Mouse (Mus musculus): Measurements from ENCODE around the gene Ndufv2.
"Not testable (repeated sequence)": the region's sequence is repeated elsewhere in the genome, so short reads cannot be mapped to it uniquely, and the experiment has no call there.

Ndufv2 gene

GRCm38 (mm10) chr17:66091392-66091791 lies 10.0 kb downstream of the Ndufv2 start:
- in situ Hi-C loops (cut with MboI, MseI), result no loop called here

- in situ Hi-C loops (cut with MboI, MseI), result no loop called here
These were observed 11.1 kb downstream of the Ndufv2 start for GRCm38 (mm10) chr17:66090251-66090650.

- in situ Hi-C loops (cut with MboI, MseI), result no loop called here
These were observed 16.3 kb downstream of the Ndufv2 start for GRCm38 (mm10) chr17:66085038-66085437.

- in situ Hi-C loops (cut with MboI, MseI), result no loop called here
These were observed 16.9 kb downstream of the Ndufv2 start for GRCm38 (mm10) chr17:66084486-66084885.

GRCm38 (mm10) chr17:66077437-66077850 lies 23.9 kb downstream of the Ndufv2 start:
- in situ Hi-C loops (cut with MboI, MseI), result loop anchor here in 1 of 2 experiments (10.0 kb wide), 1 partner anchor 463 kb away; the partner anchor contains the start of gene Vapa

- in situ Hi-C loops (cut with MboI, MseI), result loop anchor here in 1 of 2 experiments (10.0 kb wide), 1 partner anchor 462 kb away; the partner anchor contains the start of gene Vapa
These were observed 24.4 kb downstream of the Ndufv2 start, which contains the start of gene Ankrd12 for GRCm38 (mm10) chr17:66076934-66077333. Ankrd12 (minus strand) TSS chr17:66077089.

GRCm38 (mm10) chr17:66076174-66076927 lies 25.0 kb downstream of the Ndufv2 start:
- in situ Hi-C loops (cut with MboI, MseI), result loop anchor here in 1 of 2 experiments (10.0 kb wide), 1 partner anchor 462 kb away; the partner anchor contains the start of gene Vapa

GRCm38 (mm10) chr17:66075827-66076173 lies 25.6 kb downstream of the Ndufv2 start:
- in situ Hi-C loops (cut with MboI, MseI), result loop anchor here in 1 of 2 experiments (10.0 kb wide), 1 partner anchor 461 kb away; the partner anchor contains the start of gene Vapa

- in situ Hi-C loops (cut with MboI, MseI), result loop anchor here in 1 of 2 experiments (10.0 kb wide), 1 partner anchor 459 kb away; the partner anchor contains the start of gene Vapa
These were observed 27.4 kb downstream of the Ndufv2 start for GRCm38 (mm10) chr17:66073971-66074370.

- in situ Hi-C loops (cut with MboI, MseI), result loop anchor here in 1 of 2 experiments (5.0 kb wide), 1 partner anchor 33 kb away; the partner anchor contains the start of gene Ndufv2
These were observed 32.3 kb downstream of the Ndufv2 start for GRCm38 (mm10) chr17:66069036-66069435.

GRCm38 (mm10) chr17:66065115-66065514 lies 36.2 kb downstream of the Ndufv2 start:
- in situ Hi-C loops (cut with MboI, MseI), result loop anchor here in 1 of 2 experiments (5.0 kb wide), 1 partner anchor 37 kb away; the partner anchor contains the start of gene Ndufv2

- in situ Hi-C loops (cut with MboI, MseI), result no loop called here
These were observed 40.0 kb downstream of the Ndufv2 start for GRCm38 (mm10) chr17:66061241-66061938.

GRCm38 (mm10) chr17:66058160-66058559 lies 43.2 kb downstream of the Ndufv2 start:
- in situ Hi-C loops (cut with MboI, MseI), result no loop called here

- in situ Hi-C loops (cut with MboI, MseI), result no loop called here
These were observed 44.2 kb downstream of the Ndufv2 start for GRCm38 (mm10) chr17:66057145-66057544.

- in situ Hi-C loops (cut with MboI, MseI), result no loop called here
These were observed 48.0 kb downstream of the Ndufv2 start for GRCm38 (mm10) chr17:66053349-66053748.

- in situ Hi-C loops (cut with MboI, MseI), result no loop called here
These were observed 52.6 kb downstream of the Ndufv2 start for GRCm38 (mm10) chr17:66048795-66049194.

GRCm38 (mm10) chr17:66048199-66048598 lies 53.2 kb downstream of the Ndufv2 start:
- in situ Hi-C loops (cut with MboI, MseI), result no loop called here

- in situ Hi-C loops (cut with MboI, MseI), result not testable (repeated sequence)
These were observed 57.7 kb downstream of the Ndufv2 start for GRCm38 (mm10) chr17:66043679-66044078.

GRCm38 (mm10) chr17:66041020-66041419 lies 60.3 kb downstream of the Ndufv2 start:
- in situ Hi-C loops (cut with MboI, MseI), result no loop called here

GRCm38 (mm10) chr17:66033239-66033638 lies 68.1 kb downstream of the Ndufv2 start:
- in situ Hi-C loops (cut with MboI, MseI), result no loop called here

- in situ Hi-C loops (cut with MboI, MseI), result no loop called here
These were observed 69.4 kb downstream of the Ndufv2 start for GRCm38 (mm10) chr17:66031991-66032390.

Data from T-helper 17 cell (primary cell).